Mouse (Mus musculus) ovary, adult 18-20 months (tissue): ENCODE measurements around the gene Ankrd65.
A peak's percentile ranks its signal among the peaks of the same experiment; 100 is the strongest.

Experiments used
- DNase-seq: peaks from one replicate; pipeline ENCODE4 v3.0.0; 2022; ENCODE audit warnings: low spot score, mixed read lengths

Gene Ankrd65

GRCm38 (mm10) chr4:155812665-155813181 lies 22.5 kb downstream of the Ankrd65 start:
- DNase-seq: no peak

GRCm38 (mm10) chr4:155817533-155817932 lies 27.3 kb downstream of the Ankrd65 start:
- no peak for DNase-seq

GRCm38 (mm10) chr4:155821025-155821424 lies 30.8 kb downstream of the Ankrd65 start:
- DNase-seq: no peak

GRCm38 (mm10) chr4:155823443-155823842 lies 33.2 kb downstream of the Ankrd65 start:
- DNase-seq: no peak

GRCm38 (mm10) chr4:155829866-155830265 lies 39.6 kb downstream of the Ankrd65 start:
- no peak for DNase-seq

GRCm38 (mm10) chr4:155830596-155830995 lies 40.4 kb downstream of the Ankrd65 start:
- no peak for DNase-seq

- peak; percentile 91 for DNase-seq
Observed at GRCm38 (mm10) chr4:155831205-155831766, 41.0 kb downstream of the Ankrd65 start, which contains the start of gene Aurkaip1. Aurkaip1 (plus strand) TSS chr4:155831272.

- DNase-seq: no peak
Observed at GRCm38 (mm10) chr4:155831831-155832230, 41.6 kb downstream of the Ankrd65 start.

- DNase-seq: no peak
Observed at GRCm38 (mm10) chr4:155832321-155832720, 42.1 kb downstream of the Ankrd65 start.

- DNase-seq: no peak
Observed at GRCm38 (mm10) chr4:155833234-155833633, 43.0 kb downstream of the Ankrd65 start.

GRCm38 (mm10) chr4:155833836-155834235 lies 43.6 kb downstream of the Ankrd65 start:
- peak; percentile 61 for DNase-seq

GRCm38 (mm10) chr4:155837404-155838010 lies 47.3 kb downstream of the Ankrd65 start:
- DNase-seq: no peak

GRCm38 (mm10) chr4:155838187-155839153 lies 48.2 kb downstream of the Ankrd65 start:
- no peak for DNase-seq

GRCm38 (mm10) chr4:155839483-155839910 lies 49.3 kb downstream of the Ankrd65 start, which contains the start of gene Mxra8:
Mxra8 (plus strand) TSS chr4:155839680.
- peak; percentile 85 for DNase-seq

GRCm38 (mm10) chr4:155840076-155841002 lies 50.1 kb downstream of the Ankrd65 start:
- no peak for DNase-seq

GRCm38 (mm10) chr4:155841003-155841454 lies 50.8 kb downstream of the Ankrd65 start:
- DNase-seq: peak; percentile 62

GRCm38 (mm10) chr4:155841651-155842270 lies 51.5 kb downstream of the Ankrd65 start:
- DNase-seq: no peak

GRCm38 (mm10) chr4:155843231-155843630 lies 53.0 kb downstream of the Ankrd65 start:
- DNase-seq: no peak

- DNase-seq: peak; percentile 88
Observed at GRCm38 (mm10) chr4:155846871-155847578, 56.8 kb downstream of the Ankrd65 start, which contains the start of gene Dvl1. Dvl1 (plus strand) TSS chr4:155847402.
